Mouse (Mus musculus): ENCODE measurements around the gene Paxip1. TPM values are rescaled to one million over a fixed set of nuclear protein-coding genes. Genes with fewer than 3 reads are reported as not detected.

Paxip1 gene
- polyA plus RNA-seq (2015; fragmentation: Nextera tagmentation; extraction: Ambion mirVana) = 20.4 and 23.4 TPM in 2 replicates

GRCm38 (mm10) chr5:27791303-27792172 is at the start of gene Paxip1:
Gene Paxip1 (minus strand): TSS chr5:27791691.
- DNase-seq (ENCODE audit: low spot score) = peak; percentile 96

- DNase-seq (ENCODE audit: low spot score) = no peak
These were observed 46.6 kb upstream of the Paxip1 start for GRCm38 (mm10) chr5:27838061-27838460.

GRCm38 (mm10) chr5:27835096-27835495 is 43.6 kb upstream of the Paxip1 start:
- DNase-seq (ENCODE audit: low spot score) = no peak

GRCm38 (mm10) chr5:27827971-27828370 is 36.5 kb upstream of the Paxip1 start:
- no peak for DNase-seq (ENCODE audit: low spot score)

- no peak for DNase-seq (ENCODE audit: low spot score)
These were observed 29.7 kb upstream of the Paxip1 start for GRCm38 (mm10) chr5:27821161-27821560.

- DNase-seq (ENCODE audit: low spot score) = no peak
These were observed 27.6 kb upstream of the Paxip1 start for GRCm38 (mm10) chr5:27818840-27819672.

GRCm38 (mm10) chr5:27814282-27814681 is 22.8 kb upstream of the Paxip1 start:
- DNase-seq (ENCODE audit: low spot score) = no peak

- DNase-seq (ENCODE audit: low spot score) = peak; percentile 81
These were observed 2.4 kb upstream of the Paxip1 start for GRCm38 (mm10) chr5:27793923-27794322.

GRCm38 (mm10) chr5:27792531-27793205 is 1.2 kb upstream of the Paxip1 start:
- DNase-seq (ENCODE audit: low spot score) = no peak

- DNase-seq (ENCODE audit: low spot score) = no peak
These were observed 631 bp upstream of the Paxip1 start for GRCm38 (mm10) chr5:27792173-27792470.

- DNase-seq (ENCODE audit: low spot score) = no peak
These were observed 592 bp downstream of the Paxip1 start for GRCm38 (mm10) chr5:27790910-27791288.

- no peak for DNase-seq (ENCODE audit: low spot score)
These were observed 1.2 kb downstream of the Paxip1 start for GRCm38 (mm10) chr5:27790086-27790909.

- no peak for DNase-seq (ENCODE audit: low spot score)
These were observed 1.9 kb downstream of the Paxip1 start for GRCm38 (mm10) chr5:27789586-27789985.

- DNase-seq (ENCODE audit: low spot score) = no peak
These were observed 8.1 kb downstream of the Paxip1 start for GRCm38 (mm10) chr5:27783381-27783780.

GRCm38 (mm10) chr5:27767948-27768347 is 23.5 kb downstream of the Paxip1 start:
- no peak for DNase-seq (ENCODE audit: low spot score)

GRCm38 (mm10) chr5:27765780-27766179 is 25.7 kb downstream of the Paxip1 start:
- DNase-seq (ENCODE audit: low spot score) = no peak

- DNase-seq (ENCODE audit: low spot score) = no peak
These were observed 46.5 kb downstream of the Paxip1 start for GRCm38 (mm10) chr5:27744944-27745343.

- no peak for DNase-seq (ENCODE audit: low spot score)
These were observed 52.3 kb downstream of the Paxip1 start for GRCm38 (mm10) chr5:27739216-27739615.

- DNase-seq (ENCODE audit: low spot score) = peak; percentile 44
These were observed 54.3 kb downstream of the Paxip1 start for GRCm38 (mm10) chr5:27737168-27737567.

GRCm38 (mm10) chr5:27732288-27732868 is 59.1 kb downstream of the Paxip1 start:
- no peak for DNase-seq (ENCODE audit: low spot score)

- no peak for DNase-seq (ENCODE audit: low spot score)
These were observed 60.1 kb downstream of the Paxip1 start for GRCm38 (mm10) chr5:27731392-27731791.

All from thymus, postnatal 0 days (tissue).